Mouse (Mus musculus) erythroblast, embryonic 14.5 days (primary cell): ENCODE results near the gene Lef1. TPM values are rescaled to one million over a fixed set of nuclear protein-coding genes. Genes with fewer than 3 reads are reported as not detected.

ENCODE experiments used
- H3K27me3 ChIP-seq: 2 replicates; pipeline ENCODE4 v1.6.1; 2012; ENCODE audit warnings: inconsistent platforms; ENCODE audit not compliant: control insufficient read depth
- H3K36me3 ChIP-seq: 2 replicates; pipeline ENCODE4 v1.6.1; 2012; ENCODE audit warnings: mild to moderate bottlenecking, inconsistent platforms; ENCODE audit not compliant: control insufficient read depth
- H3K4me1 ChIP-seq: 2 replicates; pipeline ENCODE4 v1.6.1; 2012; ENCODE audit warnings: inconsistent platforms; ENCODE audit not compliant: control insufficient read depth
- H3K4me3 ChIP-seq: replicated peaks from 2 replicates; pipeline ENCODE3; 2012; ENCODE audit warnings: moderate library complexity, mild to moderate bottlenecking, inconsistent platforms
- H3K9me3 ChIP-seq: 2 replicates; pipeline ENCODE4 v1.6.1; 2012; ENCODE audit warnings: low read length, inconsistent platforms, mixed read lengths; ENCODE audit not compliant: control insufficient read depth
- GATA1 ChIP-seq: IDR thresholded peaks from 2 replicates; pipeline ENCODE4 v1.6.1; 2012; ENCODE audit warnings: low read length, inconsistent platforms, mixed read lengths
- TAL1 ChIP-seq: IDR thresholded peaks from 3 replicates; pipeline ENCODE4 v1.6.1; 2012; ENCODE audit warnings: low read length, inconsistent platforms, mixed read lengths
- polyA plus RNA-seq: library from polyadenylated mRNA; stranded (reverse); fragments of >175 nt; gene quantifications from 2 replicates; pipeline ENCODE4 v1.2.3, GENCODE M21; 2012

The Lef1 gene
- polyA plus RNA-seq, 1 experiment = not detected

DNA sequence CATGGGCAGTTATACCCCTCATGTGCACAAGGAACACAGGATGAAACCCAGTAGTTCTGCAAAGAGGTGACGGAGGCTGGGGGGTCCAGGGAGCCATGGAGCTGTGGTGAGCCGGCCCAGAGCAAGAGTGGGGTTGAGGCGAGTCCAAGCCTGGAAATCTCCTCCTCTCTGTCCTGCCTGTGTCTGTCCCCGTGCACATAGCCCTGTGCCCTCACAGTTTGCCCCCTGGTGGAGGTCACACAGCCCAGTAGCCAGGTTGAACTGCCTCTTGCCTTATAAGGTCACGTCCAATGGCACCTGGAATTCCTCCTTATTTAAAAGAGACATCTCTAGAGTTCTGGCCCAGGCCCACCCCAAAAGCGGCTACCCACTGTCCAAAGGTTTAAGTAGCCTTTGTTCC is 137.2 kb downstream of the Lef1 start:
- Histone ChIP-seq H3K36me3 (peaks cover 4% of the 10 kb centered on the region), H3K4me3 (no peak overlapping the region), H3K27me3 (no peaks in the 10 kb centered on the region), H3K4me1 (no peaks in the 10 kb centered on the region), H3K9me3 (no peaks in the 10 kb centered on the region)
- TF ChIP-seq TAL1 (no peak), GATA1 (no peak)

DNA sequence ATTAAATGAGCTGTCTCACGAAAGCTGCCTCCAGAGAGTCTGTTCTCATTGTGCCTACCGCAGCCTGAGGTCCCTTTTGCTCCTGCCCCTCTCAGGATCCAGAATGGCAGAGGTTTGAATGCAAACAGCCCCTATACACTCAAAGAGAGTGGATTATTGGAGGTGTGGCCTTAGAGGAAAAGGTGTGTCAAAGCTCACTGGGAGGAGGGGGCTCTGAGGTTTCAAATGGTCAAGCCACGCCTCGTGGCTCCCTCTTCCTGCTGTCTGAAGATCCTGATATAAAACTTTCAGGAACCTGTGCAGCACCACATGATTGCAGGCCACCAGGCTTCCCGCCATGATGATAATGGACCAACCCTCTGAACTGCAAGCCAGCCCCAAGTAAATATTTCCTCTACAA is 137.6 kb downstream of the Lef1 start:
- Histone ChIP-seq H3K27me3 (no peaks in the 10 kb centered on the region), H3K4me1 (no peaks in the 10 kb centered on the region), H3K9me3 (no peaks in the 10 kb centered on the region), H3K4me3 (no peak overlapping the region), H3K36me3 (peaks cover 4% of the 10 kb centered on the region)
- TF ChIP-seq TAL1 (no peak), GATA1 (no peak)

- no peak for TF ChIP-seq TAL1
- TF ChIP-seq GATA1 = no peak
- Histone ChIP-seq H3K9me3 (no peaks in the 10 kb centered on the region), H3K4me1 (no peaks in the 10 kb centered on the region), H3K4me3 (no peak overlapping the region), H3K27me3 (no peaks in the 10 kb centered on the region), H3K36me3 (peaks cover 4% of the 10 kb centered on the region)
Measured at GRCm38 (mm10) chr3:131248444-131248843, 138.2 kb downstream of the Lef1 start.

DNA sequence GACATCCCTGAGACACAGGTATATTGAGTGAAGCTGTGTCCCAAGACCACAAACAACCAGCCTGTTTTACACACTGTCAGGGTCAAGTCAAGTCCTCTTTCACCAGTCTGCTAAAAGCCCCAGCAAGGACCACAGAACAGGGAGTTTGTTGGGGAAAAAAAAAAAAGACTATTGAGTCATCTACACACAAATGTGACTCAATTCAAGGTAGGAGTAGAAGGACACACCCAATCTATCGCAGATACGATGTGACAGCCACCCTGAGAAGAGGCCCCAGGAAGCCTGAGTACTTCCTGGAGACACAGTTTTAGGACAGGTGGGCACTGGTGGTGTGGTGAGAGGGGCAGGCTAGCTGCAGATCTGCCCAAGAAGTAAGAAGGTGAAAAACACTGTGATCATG is 140.0 kb downstream of the Lef1 start:
- no peak for TF ChIP-seq TAL1
- Histone ChIP-seq H3K9me3 (no peaks in the 10 kb centered on the region), H3K4me1 (no peaks in the 10 kb centered on the region), H3K36me3 (peaks cover 4% of the 10 kb centered on the region), H3K27me3 (no peaks in the 10 kb centered on the region), H3K4me3 (no peak overlapping the region)

- Histone ChIP-seq H3K4me3 (no peak overlapping the region), H3K36me3 (peaks cover 4% of the 10 kb centered on the region), H3K4me1 (no peaks in the 10 kb centered on the region), H3K27me3 (no peaks in the 10 kb centered on the region), H3K9me3 (no peaks in the 10 kb centered on the region)
- TF ChIP-seq TAL1 (no peak), GATA1 (no peak)
Measured at GRCm38 (mm10) chr3:131250978-131251377, 140.7 kb downstream of the Lef1 start.

DNA sequence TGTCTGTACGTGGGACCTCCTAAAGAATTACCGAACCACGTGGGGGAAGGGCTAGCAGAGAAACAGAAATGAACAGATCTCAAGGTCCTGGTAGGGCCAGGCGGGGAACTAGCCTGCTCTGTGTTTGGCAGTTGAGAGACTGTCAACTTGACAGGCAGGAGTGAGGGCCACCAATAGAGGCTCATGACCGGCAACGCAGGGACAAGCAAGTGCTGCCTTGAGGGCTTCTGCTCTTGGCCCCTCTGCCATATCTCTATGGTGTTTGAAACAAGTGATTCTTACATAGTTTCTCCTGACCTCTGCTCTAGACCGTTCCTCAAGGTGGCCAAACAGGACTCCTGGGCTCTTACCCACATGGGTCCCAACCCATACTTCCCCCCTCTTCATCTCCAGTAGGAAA is 141.3 kb downstream of the Lef1 start:
- no peak for TF ChIP-seq TAL1
- TF ChIP-seq GATA1 = no peak
- Histone ChIP-seq H3K36me3 (peaks cover 4% of the 10 kb centered on the region), H3K4me1 (no peaks in the 10 kb centered on the region), H3K9me3 (no peaks in the 10 kb centered on the region), H3K4me3 (no peak overlapping the region), H3K27me3 (no peaks in the 10 kb centered on the region)

GRCm38 (mm10) chr3:131254991-131255390 is 144.7 kb downstream of the Lef1 start:
- H3K4me3 ChIP-seq = no peak overlapping the region
- no peaks in the 10 kb centered on the region for H3K27me3 ChIP-seq
- H3K36me3 ChIP-seq = no peaks in the 10 kb centered on the region; the same call in 1 of the 2 replicates
- no peak for TF ChIP-seq TAL1
- no peak for TF ChIP-seq GATA1
- no peaks in the 10 kb centered on the region for H3K4me1 ChIP-seq
- H3K9me3 ChIP-seq = no peaks in the 10 kb centered on the region

DNA sequence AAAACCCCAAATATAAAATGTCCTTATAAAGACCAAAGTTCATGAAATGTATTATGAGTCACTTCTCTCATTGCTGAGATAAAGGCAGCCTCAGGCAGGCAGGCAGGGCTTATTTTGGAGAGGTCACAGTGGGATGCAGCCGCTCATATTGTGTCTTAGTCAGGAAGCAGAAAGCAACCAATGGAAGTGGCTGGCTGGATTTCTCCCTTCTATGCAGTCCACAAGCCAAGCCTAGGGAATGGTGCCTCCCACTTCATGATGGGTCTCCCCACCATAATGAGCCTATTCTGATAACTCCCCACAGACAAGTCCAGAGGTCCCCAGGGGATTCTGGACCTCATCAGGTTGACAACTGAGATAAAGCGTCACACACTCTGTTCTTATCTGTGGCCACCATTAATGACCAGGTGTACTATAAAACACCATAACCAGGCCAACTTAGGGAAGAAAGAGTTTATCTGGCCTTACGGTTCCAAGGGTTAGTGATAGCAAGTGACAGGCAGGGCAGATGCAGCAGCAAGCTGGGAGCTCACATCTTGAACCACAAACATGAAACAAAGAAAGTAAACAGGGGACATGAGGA is 145.2 kb downstream of the Lef1 start:
- Histone ChIP-seq H3K4me1 (no peaks in the 10 kb centered on the region), H3K27me3 (no peaks in the 10 kb centered on the region), H3K4me3 (no peak overlapping the region), H3K36me3 (peaks cover 1% of the 10 kb centered on the region; the same call in 1 of the 2 replicates), H3K9me3 (no peaks in the 10 kb centered on the region)
- TF ChIP-seq TAL1 (no peak), GATA1 (no peak)

DNA sequence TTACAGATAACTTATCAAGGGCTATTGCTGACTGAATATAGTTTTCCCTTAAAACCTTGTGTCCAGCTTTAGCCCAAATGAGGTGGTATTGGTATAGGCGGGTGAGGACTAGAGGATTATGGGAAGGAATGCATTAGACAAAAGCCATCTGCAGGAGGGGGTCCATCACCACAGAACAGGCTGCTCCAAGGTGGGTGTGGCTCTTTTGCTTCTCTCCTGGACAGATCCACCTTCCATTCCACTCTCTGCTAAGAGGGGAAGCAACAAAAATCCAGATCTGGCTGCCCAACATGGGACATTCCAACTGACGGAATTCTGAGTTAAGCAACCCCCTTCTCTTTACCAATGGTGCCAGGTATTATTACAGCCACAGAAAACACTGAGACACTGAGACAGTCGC is 148.7 kb downstream of the Lef1 start:
- Histone ChIP-seq H3K36me3 (peaks cover 2% of the 10 kb centered on the region; the same call in 1 of the 2 replicates), H3K4me1 (no peaks in the 10 kb centered on the region), H3K4me3 (no peak overlapping the region), H3K9me3 (peaks cover 3% of the 10 kb centered on the region; the same call in 1 of the 2 replicates), H3K27me3 (no peaks in the 10 kb centered on the region)
- TF ChIP-seq TAL1 = no peak
- no peak for TF ChIP-seq GATA1
